Comparison of ENCODE assay signal across 8 mouse cellular contexts in the genomic region with DNA sequence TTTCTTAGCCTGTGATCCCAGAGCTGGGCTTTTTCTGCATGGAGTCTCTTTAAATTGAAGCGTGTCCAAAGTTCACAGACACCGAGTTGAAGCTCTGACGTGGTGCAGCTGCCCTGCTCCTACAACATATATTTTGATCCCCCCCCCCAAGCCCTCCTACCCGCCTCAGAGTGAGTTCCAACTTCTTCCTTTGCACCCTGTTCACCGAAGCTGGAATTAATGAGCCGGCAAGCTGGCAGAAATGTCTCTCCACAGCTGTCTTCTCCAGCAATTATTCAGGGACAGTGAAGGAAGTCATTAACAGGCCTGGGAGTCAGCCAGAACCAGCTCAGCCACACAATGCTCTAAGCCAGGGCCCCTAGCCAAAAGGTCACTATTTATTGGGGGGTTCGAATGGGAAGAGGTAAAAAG.
DNase-seq lines count a peak whose midpoint lies in the region; ATAC-seq and TF ChIP-seq lines count a peak whose summit lies in the region.

No protein-coding gene starts in this region.

- peak; percentile 35; the same call in 1 of the 2 replicates for ATAC-seq in embryonic facial prominence, embryonic 12.5 days (ENCODE audit: insufficient number of reproducible peaks, insufficient read depth, low FRiP score, low TSS enrichment)
- ATAC-seq in midbrain, postnatal 0 days (ENCODE audit: low FRiP score) = no peak
- no peak for ATAC-seq in CD4-positive, CD25-positive, alpha-beta regulatory T cell, adult 4 months
- no peak for ATAC-seq in liver, embryonic 12.5 days

- no peaks in the 10 kb centered on the region for H3K27me3 ChIP-seq in embryonic facial prominence, embryonic 12.5 days
- H3K27me3 ChIP-seq in midbrain, postnatal 0 days (ENCODE audit: insufficient read depth, low read length) = no peaks in the 10 kb centered on the region
- no peaks in the 10 kb centered on the region for H3K27me3 ChIP-seq in liver, embryonic 12.5 days (replicated peaks)

- DNase-seq in left cerebral cortex, postnatal 25 days (ENCODE audit: low spot score in 2 of 2) = peak; percentile 13 to 31
- DNase-seq in left cerebral cortex, postnatal 36 days (ENCODE audit: low spot score in 2 of 2) = no peak
- DNase-seq in heart, postnatal 25 days (ENCODE audit: low spot score) = peak; percentile 7
- DNase-seq in kidney, postnatal 14 days = peak; percentile 80
- DNase-seq in midbrain, postnatal 0 days (ENCODE audit: low spot score) = peak; percentile 92

- peaks cover 34% of the 10 kb centered on the region for H3K4me1 ChIP-seq in embryonic facial prominence, embryonic 12.5 days
- peaks cover 6% of the 10 kb centered on the region; the same call in 1 of the 2 replicates for H3K4me1 ChIP-seq in midbrain, postnatal 0 days (ENCODE audit: insufficient read depth, low read length)
- H3K4me1 ChIP-seq in liver, embryonic 12.5 days = peaks cover 12% of the 10 kb centered on the region

- no peak overlapping the region for H3K27ac ChIP-seq in embryonic facial prominence, embryonic 12.5 days
- H3K27ac ChIP-seq in midbrain, postnatal 0 days (ENCODE audit: low read depth, low read length) = no peak overlapping the region
- H3K27ac ChIP-seq in liver, embryonic 12.5 days = no peak overlapping the region

- H3K4me2 ChIP-seq in embryonic facial prominence, embryonic 12.5 days (replicated peaks) = no peak overlapping the region
- H3K4me2 ChIP-seq in midbrain, postnatal 0 days (ENCODE audit: low read depth, low read length, poor library complexity, severe bottlenecking) = no peak overlapping the region
- no peak overlapping the region for H3K4me2 ChIP-seq in liver, embryonic 12.5 days

- H3K4me3 ChIP-seq in embryonic facial prominence, embryonic 12.5 days = no peak overlapping the region
- H3K4me3 ChIP-seq in midbrain, postnatal 0 days (ENCODE audit: low read depth, low read length) = no peak overlapping the region
- H3K4me3 ChIP-seq in liver, embryonic 12.5 days = no peak overlapping the region

- no peak for TF ChIP-seq CTCF in midbrain, postnatal 0 days (IDR thresholded peaks at IDR 0.05)

- intact Hi-C loops in left cerebral cortex, postnatal 25 days (cut with DNase I) = no loop called here
- intact Hi-C loops in left cerebral cortex, postnatal 36 days (cut with DNase I) = no loop called here
- intact Hi-C loops in heart, postnatal 25 days (cut with DNase I) = no loop called here

- no peaks in the 10 kb centered on the region for H3K36me3 ChIP-seq in embryonic facial prominence, embryonic 12.5 days
- no peaks in the 10 kb centered on the region for H3K36me3 ChIP-seq in midbrain, postnatal 0 days (ENCODE audit: insufficient read depth, low read length)
- H3K36me3 ChIP-seq in liver, embryonic 12.5 days = no peaks in the 10 kb centered on the region

- no peaks in the 10 kb centered on the region for H3K9me3 ChIP-seq in embryonic facial prominence, embryonic 12.5 days
- no peaks in the 10 kb centered on the region for H3K9me3 ChIP-seq in midbrain, postnatal 0 days (ENCODE audit: low read length)
- no peaks in the 10 kb centered on the region for H3K9me3 ChIP-seq in liver, embryonic 12.5 days (replicated peaks)

- H3K9ac ChIP-seq in embryonic facial prominence, embryonic 12.5 days = no peak overlapping the region
- H3K9ac ChIP-seq in midbrain, postnatal 0 days (replicated peaks; ENCODE audit: low read length, poor library complexity, severe bottlenecking) = no peak overlapping the region
- H3K9ac ChIP-seq in liver, embryonic 12.5 days = no peak overlapping the region

- WGBS in embryonic facial prominence, embryonic 12.5 days = 18% methylated on average over 7 of the region's 7 CpGs
- WGBS in midbrain, postnatal 0 days = 17% methylated on average over 7 of the region's 7 CpGs
- WGBS in liver, embryonic 12.5 days (ENCODE audit: insufficient replicate concordance) = 53% methylated on average over 7 of the region's 7 CpGs

Comparison
In these comparisons a context has a peak if more than half of its experiments do, and no peak if none do; other contexts are left out.
1. DNase-seq: peak in left cerebral cortex, postnatal 25 days (2 of 2), heart, postnatal 25 days (single experiment), kidney, postnatal 14 days (single experiment) and midbrain, postnatal 0 days (single experiment); none in left cerebral cortex, postnatal 36 days (0 of 2).